Mouse (Mus musculus) liver, embryonic 14 days (tissue): ENCODE results near the gene Haspin. TPM values are rescaled to one million over a fixed set of nuclear protein-coding genes. Genes with fewer than 3 reads are reported as not detected.

ENCODE experiments used
- polyA plus RNA-seq: library from polyadenylated mRNA; depleted of rRNA; stranded (reverse); fragments of >200 nt; gene quantifications from 2 replicates; pipeline ENCODE4 v1.2.3, GENCODE M21; 2012; rRNA removed

Gene Haspin
- polyA plus RNA-seq: 5.2 and 6.4 TPM in 2 replicates

GRCm38 (mm10) chr11:73137591-73138501, at the start of gene Haspin:
Gene Haspin (minus strand): TSS chr11:73138294.

DNA sequence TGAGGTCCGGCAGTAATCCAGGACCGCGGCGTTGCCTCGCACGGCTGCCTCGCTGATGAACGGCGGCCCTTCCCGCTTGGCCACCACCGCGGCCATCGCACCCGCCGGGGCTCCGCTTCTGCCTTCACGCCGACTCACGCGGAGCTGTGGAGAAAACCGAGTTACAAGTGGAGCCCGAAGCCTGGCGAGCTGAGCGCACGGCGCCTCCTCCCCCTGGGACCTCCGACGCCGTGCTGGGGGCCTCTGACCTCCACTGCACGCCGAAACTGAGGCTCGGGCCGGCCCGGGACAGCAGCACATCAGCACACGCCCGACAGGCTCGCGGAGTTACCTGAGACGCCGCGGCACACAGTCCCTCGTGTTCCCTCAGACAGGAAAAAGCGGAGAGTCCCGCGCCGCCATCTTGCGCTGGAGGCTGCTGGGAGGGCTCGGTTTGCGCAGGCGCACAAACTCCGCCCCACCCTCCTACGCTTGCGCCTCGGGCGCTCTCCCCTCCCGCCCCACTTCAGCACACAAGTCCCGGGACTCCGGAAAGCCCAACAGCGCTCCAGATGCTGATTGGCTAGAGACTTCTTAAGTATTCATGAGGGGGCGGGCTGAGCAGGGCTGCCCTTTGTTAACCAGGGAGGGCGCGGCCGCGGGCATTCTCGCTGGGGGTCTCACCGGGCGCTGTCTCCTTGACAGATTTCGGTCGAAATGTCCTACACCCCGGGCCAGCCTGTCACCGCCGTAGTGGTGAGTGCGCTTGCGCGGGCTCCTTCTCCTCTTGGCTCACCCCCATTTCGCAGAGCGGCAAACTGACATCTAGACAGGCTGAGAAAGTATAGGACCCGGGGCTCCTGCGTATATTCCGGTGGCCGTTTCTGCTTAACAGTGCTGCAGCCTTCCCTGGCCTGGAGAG, 38.8 kb upstream of the Haspin start, which contains the start of the genes Emc6 and Tax1bp3:
Gene Emc6 (minus strand): TSS at position 430 of the 901 bp plus-strand sequence.
Gene Tax1bp3 (plus strand): TSS at position 476 of the 901 bp plus-strand sequence.

GRCm38 (mm10) chr11:73159957-73160810, 22.1 kb upstream of the Haspin start, which contains the start of gene P2rx5:
Gene P2rx5 (plus strand): TSS chr11:73160421.

GRCm38 (mm10) chr11:73090283-73090682, 47.8 kb downstream of the Haspin start, which contains the start of gene Itgae:
Gene Itgae (plus strand): TSS chr11:73090583.

Other genes starting within 250 kb of the Haspin start
- gene Atp2a3, start 177.1 kb downstream of the Haspin start, polyA plus RNA-seq: 6.0 and 7.0 TPM in 2 replicates
- gene P2rx1, start 139.2 kb downstream of the Haspin start, polyA plus RNA-seq: 4.5 and 5.4 TPM in 2 replicates
- 0.67 and 0.74 TPM in 2 replicates for gene Camkk1, start 119.3 kb downstream of the Haspin start, polyA plus RNA-seq
- 2.7 TPM in 2 replicates for gene Ncbp3, start 90.5 kb downstream of the Haspin start, polyA plus RNA-seq
- 0.01 TPM in 2 replicates for gene Itgae, start 47.7 kb downstream of the Haspin start, polyA plus RNA-seq
- gene P2rx5, start 22.1 kb upstream of the Haspin start, polyA plus RNA-seq: 0.14 and 0.15 TPM in 2 replicates
- 36.7 and 44.0 TPM in 2 replicates for gene Emc6, start 38.7 kb upstream of the Haspin start, polyA plus RNA-seq
- 9.2 and 11.6 TPM in 2 replicates for gene Tax1bp3, start 38.8 kb upstream of the Haspin start, polyA plus RNA-seq
- gene Ctns, start 60.7 kb upstream of the Haspin start, polyA plus RNA-seq: 4.0 and 5.7 TPM in 2 replicates
- 1.5 and 1.8 TPM in 2 replicates for gene Shpk, start 61.2 kb upstream of the Haspin start, polyA plus RNA-seq
- gene Trpv1, start 96.0 kb upstream of the Haspin start, polyA plus RNA-seq: 0.01 TPM in 1 of 2 replicates, not detected in the other
- gene Trpv3, start 129.1 kb upstream of the Haspin start, polyA plus RNA-seq: 0.01 TPM in 2 replicates
- gene Aspa, start 191.3 kb upstream of the Haspin start, polyA plus RNA-seq: 2.6 and 3.1 TPM in 2 replicates
- 0.11 and 0.22 TPM in 2 replicates for gene Gm49340, start 191.4 kb upstream of the Haspin start, polyA plus RNA-seq
- gene Spata22, start 191.4 kb upstream of the Haspin start, polyA plus RNA-seq: 2.4 and 3.1 TPM in 2 replicates
- 0.14 TPM in 1 of 2 replicates, not detected in the other for gene Olfr20, start 212.5 kb upstream of the Haspin start, polyA plus RNA-seq
- not detected in 2 replicates for gene Olfr376, start 233.0 kb upstream of the Haspin start, polyA plus RNA-seq